Mouse (Mus musculus): ENCODE measurements around the gene 2410002F23Rik.
A peak's percentile ranks its signal among the peaks of the same experiment; 100 is the strongest.
"Not testable (repeated sequence)": the region's sequence is repeated elsewhere in the genome, so short reads cannot be mapped to it uniquely, and the experiment has no call there.

The 2410002F23Rik gene

GRCm38 (mm10) chr7:44246055-44246983, at the start of gene 2410002F23Rik, which contains the start of gene 1700028J19Rik:
2410002F23Rik (plus strand) TSS chr7:44246722.
1700028J19Rik (minus strand) TSS chr7:44246695.
- DNase-seq = peak; percentile 95 to 96

- DNase-seq = no peak
Measured at GRCm38 (mm10) chr7:44197891-44198290, 48.6 kb upstream of the 2410002F23Rik start, which contains the start of gene Klk1b3. Klk1b3 (plus strand) TSS chr7:44198191.

- DNase-seq = not testable (repeated sequence)
Measured at GRCm38 (mm10) chr7:44207135-44207534, 39.4 kb upstream of the 2410002F23Rik start, which contains the start of gene Klk1b4. Klk1b4 (plus strand) TSS chr7:44207435.

- DNase-seq = no peak
Measured at GRCm38 (mm10) chr7:44208307-44208706, 38.2 kb upstream of the 2410002F23Rik start.

GRCm38 (mm10) chr7:44215645-44216044, 30.9 kb upstream of the 2410002F23Rik start, which contains the start of gene Klk1b5:
Klk1b5 (plus strand) TSS chr7:44215945.
- no peak for DNase-seq

- not testable (repeated sequence) for DNase-seq
Measured at GRCm38 (mm10) chr7:44221601-44222000, 24.9 kb upstream of the 2410002F23Rik start.

- not testable (repeated sequence) for DNase-seq
Measured at GRCm38 (mm10) chr7:44222335-44222734, 24.2 kb upstream of the 2410002F23Rik start.

- no peak for DNase-seq
Measured at GRCm38 (mm10) chr7:44225076-44225475, 21.4 kb upstream of the 2410002F23Rik start, which contains the start of gene Klk1. Klk1 (plus strand) TSS chr7:44225360.

- no peak for DNase-seq
Measured at GRCm38 (mm10) chr7:44235909-44236308, 10.6 kb upstream of the 2410002F23Rik start, which contains the start of gene Gm36864. Gm36864 (plus strand) TSS chr7:44236177.

- DNase-seq = no peak
Measured at GRCm38 (mm10) chr7:44239913-44240312, 6.6 kb upstream of the 2410002F23Rik start.

GRCm38 (mm10) chr7:44240712-44241111, 5.8 kb upstream of the 2410002F23Rik start:
- no peak for DNase-seq

- DNase-seq = no peak
Measured at GRCm38 (mm10) chr7:44241163-44241562, 5.4 kb upstream of the 2410002F23Rik start.

GRCm38 (mm10) chr7:44244080-44244479, 2.4 kb upstream of the 2410002F23Rik start:
- no peak for DNase-seq

- DNase-seq = no peak
Measured at GRCm38 (mm10) chr7:44246984-44247470, 505 bp downstream of the 2410002F23Rik start.

- no peak for DNase-seq
Measured at GRCm38 (mm10) chr7:44247971-44248370, 1.4 kb downstream of the 2410002F23Rik start.

- DNase-seq = no peak
Measured at GRCm38 (mm10) chr7:44249248-44249647, 2.7 kb downstream of the 2410002F23Rik start.

- DNase-seq = not testable (repeated sequence)
Measured at GRCm38 (mm10) chr7:44250732-44251275, 4.3 kb downstream of the 2410002F23Rik start.

- no peak for DNase-seq
Measured at GRCm38 (mm10) chr7:44253023-44253616, 6.6 kb downstream of the 2410002F23Rik start.

GRCm38 (mm10) chr7:44254930-44255329, 8.4 kb downstream of the 2410002F23Rik start:
- no peak for DNase-seq

- DNase-seq = no peak
Measured at GRCm38 (mm10) chr7:44257278-44257677, 10.8 kb downstream of the 2410002F23Rik start, which contains the start of gene Acp4. Acp4 (minus strand) TSS chr7:44257378.

- DNase-seq = no peak
Measured at GRCm38 (mm10) chr7:44260410-44260809, 13.9 kb downstream of the 2410002F23Rik start.

GRCm38 (mm10) chr7:44261147-44261546, 14.6 kb downstream of the 2410002F23Rik start, which contains the start of gene Gm15517:
Gm15517 (plus strand) TSS chr7:44261447.
- no peak for DNase-seq

Data from B cell, adult 2 months (primary cell).